Mouse (Mus musculus): ENCODE results near the gene Snx25.

DNA sequence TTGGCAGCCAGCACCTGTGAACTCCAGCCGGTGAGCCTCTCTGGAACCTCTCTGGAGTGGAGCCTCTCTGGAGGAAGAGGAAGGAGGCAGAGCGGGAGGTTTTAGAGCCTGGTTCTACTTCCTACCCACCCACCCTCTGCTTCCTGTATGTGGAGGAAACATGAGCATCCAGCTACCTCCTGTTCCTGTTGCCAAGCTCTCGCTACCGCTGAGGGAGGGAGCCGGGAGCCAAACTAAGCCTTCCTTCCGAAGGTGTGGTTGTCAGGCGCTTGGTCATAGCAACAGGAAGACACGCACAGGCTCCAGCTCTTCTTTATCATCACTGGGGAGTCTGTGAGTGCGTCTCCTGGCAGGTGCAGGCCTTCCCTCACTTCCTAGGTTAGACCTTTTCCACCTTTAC lies 129.8 kb downstream of the Snx25 start:
- no peak for TF ChIP-seq GATA1 (IDR thresholded peaks at IDR 0.05; ENCODE audit: low read length)
- TF ChIP-seq TAL1 (IDR thresholded peaks at IDR 0.05; ENCODE audit: low read length): no peak
